Mouse (Mus musculus) MEL (cell line): ENCODE measurements around the gene Atp1a2. TPM values are rescaled to one million over a fixed set of nuclear protein-coding genes. Genes with fewer than 3 reads are reported as not detected.

Source experiments
- DNase-seq: peaks from one replicate; pipeline ENCODE4 v3.0.0; 2011; ENCODE audit warnings: low read depth, low spot score
- H3K27ac ChIP-seq: 2 replicates; pipeline ENCODE4 v1.5.1; 2012; ENCODE audit warnings: low read depth, mild to moderate bottlenecking, control low read depth, low read length, moderate library complexity; ENCODE audit not compliant: control insufficient read depth
- H3K27me3 ChIP-seq, 2 experiments: fragments of 150-350 bp in 1 of 2; sonication (generic) in 1 of 2; 2 replicates each; pipeline ENCODE4 v1.6.1; 2012; ENCODE audit warnings: low read length in 2 of 2, mild to moderate bottlenecking in 2 of 2, improper control_type of control experiment in 1 of 2, moderate library complexity in 1 of 2; ENCODE audit not compliant: insufficient read depth in 2 of 2, control insufficient read depth in 1 of 2
- H3K36me3 ChIP-seq, 2 experiments: 2 replicates each; pipeline ENCODE4 v1.6.1; 2012 to 2014; ENCODE audit warnings: low read length in 2 of 2, improper control_type of control experiment in 1 of 2, inconsistent platforms in 1 of 2, mild to moderate bottlenecking in 1 of 2; ENCODE audit not compliant: insufficient read depth in 2 of 2, control insufficient read depth in 1 of 2
- H3K4me1 ChIP-seq, 2 experiments: fragments of 150-350 bp in 1 of 2; sonication (generic) in 1 of 2; 2 replicates each; pipeline ENCODE4 v1.6.1; 2012; ENCODE audit warnings: low read length in 2 of 2, improper control_type of control experiment in 1 of 2, mild to moderate bottlenecking in 1 of 2; ENCODE audit not compliant: insufficient read depth in 2 of 2, control insufficient read depth in 1 of 2
- H3K4me3 ChIP-seq, 2 experiments: fragments of 150-350 bp in 1 of 2; sonication (generic) in 1 of 2; 2 replicates each; pipeline ENCODE4 v1.5.1; 2012; ENCODE audit warnings: low read depth in 2 of 2, low read length in 2 of 2, mild to moderate bottlenecking in 2 of 2, moderate library complexity in 2 of 2, control low read depth in 1 of 2, improper control_type of control experiment in 1 of 2; ENCODE audit not compliant: control insufficient read depth in 1 of 2, insufficient read depth in 1 of 2
- H3K79me2 ChIP-seq: 2 replicates; pipeline ENCODE4 v1.6.1; 2012; ENCODE audit warnings: mild to moderate bottlenecking, low read length, moderate library complexity; ENCODE audit not compliant: control insufficient read depth, poor library complexity, insufficient read depth
- H3K9ac ChIP-seq: 2 replicates; pipeline ENCODE4 v1.6.1; 2012; ENCODE audit warnings: low read depth, mild to moderate bottlenecking, control low read depth, low read length, moderate library complexity; ENCODE audit not compliant: control insufficient read depth, poor library complexity, severe bottlenecking
- H3K9me3 ChIP-seq: fragments of 150-350 bp; sonication (generic); replicated peaks from 2 replicates; pipeline ENCODE4 v1.6.1; 2012; ENCODE audit warnings: mild to moderate bottlenecking, low read length, improper control_type of control experiment, moderate library complexity; ENCODE audit not compliant: insufficient read depth
- BHLHE40 ChIP-seq: IDR thresholded peaks from 2 replicates; pipeline ENCODE4 v1.6.1; 2012; ENCODE audit warnings: low read depth, mild to moderate bottlenecking, inconsistent platforms, low read length, improper control_type of control experiment, borderline replicate concordance
- CHD2 ChIP-seq: IDR thresholded peaks from 2 replicates; pipeline ENCODE4 v1.6.1; 2011; ENCODE audit warnings: low read length, improper control_type of control experiment
- ELF1 ChIP-seq: IDR thresholded peaks from 2 replicates; pipeline ENCODE4 v1.6.1; 2014; ENCODE audit warnings: low read depth, mild to moderate bottlenecking, inconsistent platforms, low read length, improper control_type of control experiment, moderate library complexity
- EP300 ChIP-seq, 2 experiments: IDR thresholded peaks; 2 replicates each; pipeline ENCODE4 v1.6.1; 2011; ENCODE audit warnings: improper control_type of control experiment in 2 of 2, low read length in 2 of 2, low read depth in 1 of 2, mild to moderate bottlenecking in 1 of 2
- GABPA ChIP-seq: IDR thresholded peaks from 2 replicates; pipeline ENCODE4 v1.6.1; 2012; ENCODE audit warnings: low read depth, mild to moderate bottlenecking, inconsistent platforms, low read length, improper control_type of control experiment, moderate library complexity
- GATA1 ChIP-seq: IDR thresholded peaks from 2 replicates; pipeline ENCODE4 v1.6.1; 2011; ENCODE audit warnings: low read depth, low read length, improper control_type of control experiment
- KAT2A ChIP-seq: conservative IDR thresholded peaks from 2 replicates; pipeline ENCODE4 v1.6.1; 2012; ENCODE audit warnings: low read depth, low read length, improper control_type of control experiment, inconsistent platforms
- MAX ChIP-seq: IDR thresholded peaks from 2 replicates; pipeline ENCODE4 v1.6.1; 2011; ENCODE audit warnings: low read length, improper control_type of control experiment
- MAZ ChIP-seq: IDR thresholded peaks from 2 replicates; pipeline ENCODE4 v1.6.1; 2012; ENCODE audit warnings: low read depth, mild to moderate bottlenecking, inconsistent platforms, low read length, improper control_type of control experiment
- MYC ChIP-seq: IDR thresholded peaks from 2 replicates; pipeline ENCODE4 v1.6.1; 2011; ENCODE audit warnings: low read depth, mild to moderate bottlenecking, low read length, improper control_type of control experiment, moderate library complexity
- NRF1 ChIP-seq: IDR thresholded peaks from 2 replicates; pipeline ENCODE4 v1.6.1; 2014; ENCODE audit warnings: low read depth, mild to moderate bottlenecking, inconsistent platforms, low read length, improper control_type of control experiment, moderate library complexity; ENCODE audit not compliant: poor library complexity, insufficient read depth, severe bottlenecking
- POLR2AphosphoS5 ChIP-seq: IDR thresholded peaks from 2 replicates; pipeline ENCODE4 v1.6.1; 2012; ENCODE audit warnings: low read depth, borderline replicate concordance, mild to moderate bottlenecking, inconsistent platforms, low read length, moderate library complexity, mixed read lengths
- SIN3A ChIP-seq: IDR thresholded peaks from 2 replicates; pipeline ENCODE4 v1.6.1; 2012; ENCODE audit warnings: low read length, improper control_type of control experiment, inconsistent platforms
- SMC3 ChIP-seq: IDR thresholded peaks from 2 replicates; pipeline ENCODE4 v1.6.1; 2011; ENCODE audit warnings: low read depth, low read length, improper control_type of control experiment
- TAL1 ChIP-seq: IDR thresholded peaks from 2 replicates; pipeline ENCODE4 v1.6.1; 2012; ENCODE audit warnings: mild to moderate bottlenecking, inconsistent platforms, low read length, moderate library complexity, mixed read lengths
- TBP ChIP-seq: IDR thresholded peaks from 2 replicates; pipeline ENCODE4 v1.8.0; 2011; ENCODE audit warnings: low read depth, low read length, improper control_type of control experiment
- TCF12 ChIP-seq: IDR thresholded peaks from 2 replicates; pipeline ENCODE4 v1.6.1; 2014; ENCODE audit warnings: low read depth, mild to moderate bottlenecking, inconsistent platforms, low read length, improper control_type of control experiment, moderate library complexity
- UBTF ChIP-seq: IDR thresholded peaks from 2 replicates; pipeline ENCODE4 v1.6.1; 2012; ENCODE audit warnings: low read depth, mild to moderate bottlenecking, inconsistent platforms, low read length, improper control_type of control experiment, moderate library complexity, borderline replicate concordance; ENCODE audit not compliant: insufficient read depth
- ZKSCAN1 ChIP-seq: IDR thresholded peaks from 2 replicates; pipeline ENCODE4 v1.6.1; 2012; ENCODE audit warnings: low read depth, mild to moderate bottlenecking, inconsistent platforms, low read length, improper control_type of control experiment, moderate library complexity
- ZNF384 ChIP-seq: IDR thresholded peaks from 2 replicates; pipeline ENCODE4 v1.6.1; 2012; ENCODE audit warnings: low read depth, mild to moderate bottlenecking, inconsistent platforms, low read length, improper control_type of control experiment
- polyA plus RNA-seq, 2 experiments: library from polyadenylated mRNA; stranded (reverse) in 1 of 2; unstranded in 1 of 2; fragments of >175 nt in 1 of 2; fragments of >200 nt in 1 of 2; gene quantifications; 2 replicates each; pipeline versions ENCODE4 v1.2.1 to v1.2.4; 2012; ENCODE audit warnings: low replicate concordance in 2 of 2, low read depth in 1 of 2; ENCODE audit not compliant: insufficient read length in 2 of 2, insufficient read depth in 1 of 2, missing spikeins in 1 of 2
- total RNA-seq: library from RNA; depleted of rRNA; stranded (reverse); fragments of 300-350 nt; gene quantifications from 2 replicates; pipeline ENCODE4 v1.2.3, GENCODE M21; 2012; rRNA removed

Atp1a2 gene
- total RNA-seq (0.10 TPM in 1 of 2 replicates, not detected in the other), polyA plus RNA-seq (under 1 TPM in 1 of 2 experiments, not detected in 1; 0.04 TPM)

DNA sequence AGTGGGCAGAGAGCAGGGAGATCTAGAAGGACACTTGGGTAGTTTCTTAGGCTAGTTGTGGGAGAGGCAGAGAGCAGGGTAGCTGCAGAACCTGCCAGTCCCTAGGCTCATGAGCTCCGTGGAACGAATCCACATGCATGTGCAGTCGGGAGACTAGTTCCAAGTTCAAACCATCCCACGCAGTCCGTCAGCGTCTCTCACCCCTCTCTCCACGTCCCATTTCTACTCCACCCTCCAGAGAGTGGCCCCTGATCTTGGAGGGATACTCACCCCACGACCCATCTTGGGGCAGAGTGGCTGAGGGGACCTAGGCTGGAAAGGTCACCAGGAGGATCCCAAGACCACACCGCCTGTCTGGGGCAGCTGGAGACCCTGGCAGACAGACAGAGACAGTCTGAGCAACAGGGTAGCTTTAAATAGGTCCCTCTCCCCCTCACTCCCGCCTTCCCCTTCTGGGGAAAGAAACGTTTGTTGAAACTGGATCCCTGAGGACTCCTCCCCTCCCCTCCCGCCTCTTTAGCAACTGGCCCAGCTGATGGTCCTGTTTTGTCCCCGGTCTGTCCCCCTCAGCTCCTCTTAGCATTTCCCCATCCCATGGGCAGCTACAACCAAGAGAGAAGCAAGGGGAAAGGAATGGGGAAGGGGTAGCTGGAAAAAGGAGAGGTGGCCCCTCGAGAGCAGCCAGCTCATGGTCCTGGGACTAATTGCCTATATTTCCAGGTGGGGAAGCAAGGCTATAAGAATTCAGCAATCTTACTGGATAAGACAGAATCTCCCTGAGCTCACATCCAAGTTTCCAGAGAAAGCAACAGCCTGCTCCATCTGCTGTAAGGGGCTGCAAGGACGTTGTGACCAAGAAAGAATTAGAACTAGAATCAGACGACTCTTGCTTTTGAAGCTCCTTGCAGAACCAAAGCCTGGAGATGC lies at the start of gene Atp1a2:
Atp1a2 (minus strand) TSS at position 454 of the 927 bp plus-strand sequence.
- Histone ChIP-seq H3K27ac (no peak within 1 kb of the TSS), H3K36me3 (peaks cover 0 to 9% of the 10 kb centered on the region in 2 experiments; a peak in 2 of 4 replicates), H3K4me3 (no peak within 1 kb of the TSS), H3K4me1 (peaks cover 0 to 13% of the 10 kb centered on the region in 2 experiments; a peak in 2 of 4 replicates), H3K9ac (no peak within 1 kb of the TSS), H3K27me3 (peaks cover 9 to 10% of the 10 kb centered on the region in 2 experiments; a peak in 3 of 4 replicates), H3K79me2 (no peaks in the 10 kb centered on the region), H3K9me3 (no peaks in the 10 kb centered on the region)
- TF ChIP-seq TBP (no peak), TAL1 (no peak), GABPA (no peak), POLR2AphosphoS5 (no peak), MAX (no peak), SMC3 (no peak), MYC (no peak), BHLHE40 (no peak), ZNF384 (no peak), NRF1 (no peak), KAT2A (no peak), ELF1 (no peak), MAZ (no peak), CHD2 (no peak), GATA1 (no peak)
- no peak for DNase-seq

GRCm38 (mm10) chr1:172347382-172347781 lies 49.5 kb upstream of the Atp1a2 start:
- Histone ChIP-seq H3K9ac (no peak overlapping the region), H3K27ac (no peak overlapping the region), H3K4me1 (no peaks in the 10 kb centered on the region), H3K27me3 (peaks cover 0 to 4% of the 10 kb centered on the region in 2 experiments), H3K36me3 (no peaks in the 10 kb centered on the region), H3K9me3 (no peaks in the 10 kb centered on the region), H3K79me2 (no peaks in the 10 kb centered on the region), H3K4me3 (no peak overlapping the region)
- DNase-seq, result no peak
- TF ChIP-seq UBTF (no peak), SIN3A (no peak), EP300 (IDR thresholded peaks at IDR 0.05; ENCODE audit: low read depth in 1 of 2, low read length in 2 of 2) (no peak), GABPA (no peak), KAT2A (no peak), TCF12 (no peak), MAX (no peak), ZKSCAN1 (no peak)
